Mouse (Mus musculus) inflammation-experienced regulatory T-cells, adult 6 months (primary cell): ENCODE data around the gene Ptrh2. TPM values are rescaled to one million over a fixed set of nuclear protein-coding genes. Genes with fewer than 3 reads are reported as not detected.
A peak's percentile ranks its signal among the peaks of the same experiment; 100 is the strongest.

Experiments
- ATAC-seq: one replicate; pipeline ENCODE4 v1.8.0; 2017
- polyA plus RNA-seq, 3 experiments: library from polyadenylated mRNA; unstranded; fragments of 100-300 nt; shearing (Covaris generic); gene quantifications; one replicate each; pipeline ENCODE4 v1.2.1; 2017

Gene Ptrh2
- polyA plus RNA-seq, 3 experiments from 2014 or later, result 9.4 to 10.7 (median 10.0) TPM

GRCm38 (mm10) chr11:86671041-86671675 lies 12.6 kb upstream of the Ptrh2 start:
- no peak for ATAC-seq

GRCm38 (mm10) chr11:86672772-86673171 lies 11.0 kb upstream of the Ptrh2 start:
- ATAC-seq, result no peak

GRCm38 (mm10) chr11:86675520-86675919 lies 8.3 kb upstream of the Ptrh2 start:
- no peak for ATAC-seq

GRCm38 (mm10) chr11:86678957-86679356 lies 4.8 kb upstream of the Ptrh2 start:
- ATAC-seq, result no peak

- ATAC-seq, result no peak
These were observed 3.1 kb upstream of the Ptrh2 start for GRCm38 (mm10) chr11:86680729-86681128.

- no peak for ATAC-seq
These were observed 2.4 kb upstream of the Ptrh2 start for GRCm38 (mm10) chr11:86681423-86681822.

- no peak for ATAC-seq
These were observed 924 bp upstream of the Ptrh2 start for GRCm38 (mm10) chr11:86682861-86683260.

- peak; percentile 21 for ATAC-seq
These were observed 584 bp downstream of the Ptrh2 start for GRCm38 (mm10) chr11:86684126-86685012.

GRCm38 (mm10) chr11:86685366-86685765 lies 1.6 kb downstream of the Ptrh2 start:
- no peak for ATAC-seq

- ATAC-seq, result no peak
These were observed 6.6 kb downstream of the Ptrh2 start for GRCm38 (mm10) chr11:86690383-86690782.

GRCm38 (mm10) chr11:86691482-86691881 lies 7.7 kb downstream of the Ptrh2 start:
- ATAC-seq, result no peak

GRCm38 (mm10) chr11:86691956-86692355 lies 8.2 kb downstream of the Ptrh2 start:
- no peak for ATAC-seq

- no peak for ATAC-seq
These were observed 8.8 kb downstream of the Ptrh2 start for GRCm38 (mm10) chr11:86692546-86692945.

- ATAC-seq, result no peak
These were observed 11.7 kb downstream of the Ptrh2 start for GRCm38 (mm10) chr11:86695461-86695860.

GRCm38 (mm10) chr11:86701151-86701550 lies 17.4 kb downstream of the Ptrh2 start:
- ATAC-seq, result no peak

- no peak for ATAC-seq
These were observed 30.8 kb downstream of the Ptrh2 start for GRCm38 (mm10) chr11:86714606-86715005.

- no peak for ATAC-seq
These were observed 33.7 kb downstream of the Ptrh2 start for GRCm38 (mm10) chr11:86717306-86718065.

GRCm38 (mm10) chr11:86718369-86718768 lies 34.6 kb downstream of the Ptrh2 start:
- ATAC-seq, result no peak

GRCm38 (mm10) chr11:86719390-86719789 lies 35.6 kb downstream of the Ptrh2 start:
- no peak for ATAC-seq

- no peak for ATAC-seq
These were observed 40.2 kb downstream of the Ptrh2 start for GRCm38 (mm10) chr11:86724004-86724403.

GRCm38 (mm10) chr11:86724982-86725381 lies 41.2 kb downstream of the Ptrh2 start:
- ATAC-seq, result no peak

GRCm38 (mm10) chr11:86725607-86726006 lies 41.8 kb downstream of the Ptrh2 start:
- no peak for ATAC-seq

- no peak for ATAC-seq
These were observed 47.7 kb downstream of the Ptrh2 start for GRCm38 (mm10) chr11:86731443-86731842.
